Mouse (Mus musculus) retina, postnatal 1 day (tissue): ENCODE measurements around the gene Nfe2l3.
A peak's percentile ranks its signal among the peaks of the same experiment; 100 is the strongest.
"Not testable (repeated sequence)": the region's sequence is repeated elsewhere in the genome, so short reads cannot be mapped to it uniquely, and the experiment has no call there.

Experiments used
- DNase-seq: peaks from one replicate; pipeline ENCODE4 v3.0.0-alpha.2; 2012

Nfe2l3 gene

DNA sequence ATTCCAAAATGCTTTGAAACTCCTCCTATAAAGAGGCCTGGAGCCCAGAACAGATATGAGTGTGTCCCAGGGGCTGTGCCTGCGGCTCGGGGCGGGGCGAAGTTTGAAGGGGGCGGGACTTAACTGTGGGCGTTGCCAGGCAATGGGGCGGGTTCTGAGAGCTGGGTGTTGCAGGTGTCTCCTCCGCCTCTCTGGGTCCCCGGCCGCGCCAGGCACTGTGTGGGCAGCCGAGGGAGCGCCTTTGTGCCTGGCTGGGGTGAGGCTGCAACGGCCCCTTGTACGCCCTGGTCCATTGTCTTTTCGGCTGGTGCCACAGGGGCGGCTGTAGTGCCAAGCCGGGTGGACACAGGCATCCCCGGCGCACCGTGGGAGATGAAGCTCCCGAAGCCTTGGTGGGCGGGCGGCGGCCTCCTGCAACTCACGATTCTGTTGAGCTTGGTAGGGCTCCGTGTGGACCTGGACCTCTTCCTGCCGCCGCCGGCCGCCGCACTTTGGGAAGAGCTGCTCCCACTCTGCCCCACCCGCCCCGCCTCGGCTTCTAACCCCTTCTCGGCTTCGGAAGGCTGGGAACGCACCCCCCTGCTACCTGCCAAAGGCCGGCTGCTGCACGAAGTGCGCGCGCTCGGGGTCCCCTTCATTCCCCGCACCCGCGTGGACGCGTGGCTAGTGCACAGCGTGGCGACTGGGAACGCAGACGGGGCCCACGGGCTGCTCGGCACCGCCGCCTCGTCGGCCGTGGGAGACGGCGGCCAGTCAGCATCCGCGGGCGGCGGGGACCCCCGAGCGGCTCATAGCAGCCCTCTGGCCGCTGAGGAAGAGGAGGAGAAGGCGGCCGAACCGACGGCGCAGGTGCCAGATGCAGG lies at the start of gene Nfe2l3:
TSS of gene Nfe2l3 (plus strand) at position 136 of the 863 bp plus-strand sequence.
- DNase-seq: peak; percentile 80

DNA sequence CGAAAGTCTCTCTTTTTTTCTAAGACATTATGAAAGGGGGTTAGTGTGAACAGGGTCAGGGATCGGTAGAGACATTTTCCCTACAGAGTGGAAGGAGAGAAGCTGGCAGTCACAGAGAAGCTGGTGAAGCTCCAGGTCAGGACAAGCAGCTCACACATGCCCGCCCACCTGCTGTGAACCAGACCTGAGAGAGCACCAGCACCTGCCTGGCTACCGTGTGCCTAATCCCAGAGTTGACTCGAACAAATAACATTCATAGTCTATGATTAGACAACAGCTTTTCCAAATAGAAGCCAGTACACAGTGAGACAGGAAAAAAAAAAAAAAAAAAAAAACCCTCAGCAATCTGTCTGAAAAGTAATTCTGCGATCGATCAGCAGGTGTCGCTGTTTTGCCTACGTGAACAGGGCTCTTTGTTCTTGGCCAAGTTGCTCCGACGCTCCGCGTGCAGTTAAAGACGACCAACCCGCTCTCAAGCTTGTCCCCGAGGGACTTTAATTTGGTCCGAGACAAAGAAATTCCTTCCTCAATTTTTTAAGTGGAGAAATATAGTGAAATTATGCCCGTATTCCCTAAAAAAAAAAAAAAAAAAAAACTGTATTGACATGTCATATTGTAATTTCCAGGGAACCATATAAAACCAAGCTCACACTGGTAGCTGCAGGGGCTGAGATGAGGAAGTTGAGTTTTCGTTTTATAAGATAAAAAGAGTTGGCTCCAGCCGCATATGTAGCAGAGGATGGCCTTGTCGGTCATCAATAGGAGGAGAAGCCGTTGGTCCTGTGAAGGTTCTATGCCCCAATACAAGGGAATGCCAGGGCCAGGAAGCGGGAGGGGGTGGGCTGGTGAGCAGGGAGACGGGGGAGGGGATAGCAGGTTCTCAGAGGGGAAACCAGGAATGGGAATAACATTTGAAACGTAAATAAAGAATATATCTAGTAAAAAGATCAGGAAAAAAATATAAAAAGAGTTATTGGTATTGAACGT lies 48.4 kb upstream of the Nfe2l3 start:
- DNase-seq: peak; percentile 94

DNA sequence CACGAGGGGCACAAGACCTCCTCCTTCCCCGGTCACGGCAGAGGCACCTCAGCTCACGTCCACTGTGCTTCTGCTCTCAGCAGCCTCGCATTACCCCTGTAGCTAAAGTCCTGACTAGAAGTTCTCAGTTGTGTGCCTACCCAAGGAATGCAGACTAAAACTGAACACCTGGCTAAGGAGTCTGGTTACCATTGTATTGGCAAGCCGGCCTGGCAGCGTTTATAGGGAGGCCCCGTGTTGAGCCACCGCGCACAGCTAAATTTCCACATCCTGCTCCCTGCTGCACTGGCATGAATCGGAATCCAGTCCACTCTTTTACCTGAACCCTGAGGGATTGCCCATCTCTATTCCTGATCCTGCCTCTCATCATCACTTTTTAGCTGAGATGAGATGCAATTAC lies 42.0 kb upstream of the Nfe2l3 start:
- DNase-seq: no peak

DNA sequence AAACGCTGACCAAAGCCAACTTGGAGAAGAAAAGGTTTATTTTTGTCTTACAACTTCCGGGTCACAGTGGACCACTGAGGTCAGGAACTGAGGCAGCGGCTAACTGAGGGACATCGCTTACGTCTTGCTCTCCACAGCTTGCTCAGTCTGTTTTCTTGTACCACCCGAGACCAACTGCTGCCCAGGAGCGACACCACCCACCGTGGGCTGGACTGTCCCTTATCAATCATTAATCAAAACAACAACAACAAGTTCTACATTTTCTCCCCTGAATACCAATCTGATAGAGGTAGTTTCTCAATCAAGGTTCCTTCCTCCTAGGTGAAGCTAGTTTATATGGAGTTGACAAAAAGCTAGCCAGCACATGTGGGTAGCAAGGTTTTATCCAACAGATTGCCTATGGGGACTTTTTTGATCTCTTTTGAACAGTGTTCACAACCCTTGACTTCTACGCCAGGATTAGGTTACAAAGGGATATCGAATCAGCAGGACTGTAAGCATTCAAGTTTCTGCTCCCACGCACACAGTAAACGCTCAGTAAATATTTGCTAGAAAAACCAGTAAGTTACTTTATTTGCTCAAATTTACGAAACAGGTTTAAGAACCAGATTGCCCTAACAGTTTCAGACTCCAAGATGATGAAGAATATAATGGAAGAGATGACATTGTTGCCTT lies 40.5 kb upstream of the Nfe2l3 start:
- DNase-seq: no peak

DNA sequence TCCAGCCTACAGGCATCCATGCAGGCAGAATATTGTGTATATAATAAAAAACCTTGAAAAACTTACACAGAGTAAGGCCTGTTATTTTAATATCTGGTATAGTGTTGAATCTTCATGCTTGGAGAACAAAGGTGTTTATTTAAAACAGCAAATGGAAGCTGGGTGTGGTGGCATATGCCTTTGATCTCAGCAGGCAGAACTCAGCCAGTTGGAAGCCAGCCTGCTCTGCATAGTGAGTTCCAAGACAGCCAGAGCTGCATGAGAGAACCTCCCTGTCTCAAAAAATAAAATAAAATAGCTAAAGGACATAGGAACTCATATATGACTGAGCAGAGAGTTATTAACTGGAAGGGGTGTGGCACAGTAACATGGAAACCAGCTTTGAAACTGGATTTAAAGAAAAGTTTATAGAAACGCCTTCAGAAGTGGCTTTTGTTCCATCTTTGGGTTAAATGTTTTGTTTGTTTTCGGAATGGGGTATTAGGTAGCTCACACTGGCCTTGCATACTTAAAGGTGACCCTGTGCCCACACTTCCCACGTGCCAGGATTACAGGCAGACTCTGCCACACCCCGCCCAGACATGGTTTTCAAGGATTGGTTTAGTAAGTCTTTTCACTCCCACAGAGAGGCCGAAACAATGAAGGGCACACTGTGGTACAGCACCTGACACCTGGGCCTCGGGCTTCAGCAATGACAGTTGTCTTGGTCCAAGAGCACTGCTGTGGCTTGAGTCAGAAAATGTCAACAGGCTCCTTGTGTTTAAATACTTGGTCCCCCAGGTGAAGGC lies 38.9 kb upstream of the Nfe2l3 start:
- DNase-seq: no peak

DNA sequence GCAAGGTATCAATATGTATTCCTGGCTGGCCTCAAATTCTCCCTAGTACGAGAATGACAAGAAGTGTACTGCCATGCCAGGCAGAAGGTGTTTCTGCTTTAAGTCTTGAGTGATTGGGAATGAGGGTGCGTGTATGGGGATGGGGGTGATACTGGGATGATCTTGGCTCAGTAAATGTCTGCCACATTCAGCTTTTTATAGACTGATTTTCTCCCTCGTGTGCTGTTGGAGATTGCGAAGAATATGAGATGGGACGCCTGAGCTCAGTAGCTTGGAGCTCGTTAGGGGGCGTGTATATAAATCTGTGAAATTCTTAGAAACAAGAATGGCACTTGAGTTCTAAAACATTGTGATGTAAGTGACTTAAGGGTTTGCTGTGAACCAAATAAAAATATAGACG lies 38.1 kb upstream of the Nfe2l3 start:
- DNase-seq: not testable (repeated sequence)

DNA sequence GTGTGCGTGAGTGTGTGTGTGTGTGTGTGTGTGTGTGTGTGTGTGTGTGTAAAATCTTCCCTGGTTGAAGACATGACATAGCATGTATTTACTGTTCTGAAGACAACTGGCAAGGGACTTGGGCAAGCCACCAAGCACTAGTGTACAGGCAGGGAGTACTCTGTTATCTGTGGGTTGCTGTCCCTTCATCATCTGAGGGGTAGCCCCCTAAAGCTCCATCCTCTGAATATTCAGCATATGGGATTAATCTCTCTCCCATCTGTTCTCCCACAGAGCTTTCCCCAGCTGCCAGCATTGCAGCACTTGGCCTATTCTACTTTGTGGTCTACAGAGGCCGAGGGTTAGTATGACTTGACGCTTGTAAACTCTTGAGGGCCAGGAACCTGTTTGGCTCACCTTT lies 37.5 kb upstream of the Nfe2l3 start:
- DNase-seq: not testable (repeated sequence)

DNA sequence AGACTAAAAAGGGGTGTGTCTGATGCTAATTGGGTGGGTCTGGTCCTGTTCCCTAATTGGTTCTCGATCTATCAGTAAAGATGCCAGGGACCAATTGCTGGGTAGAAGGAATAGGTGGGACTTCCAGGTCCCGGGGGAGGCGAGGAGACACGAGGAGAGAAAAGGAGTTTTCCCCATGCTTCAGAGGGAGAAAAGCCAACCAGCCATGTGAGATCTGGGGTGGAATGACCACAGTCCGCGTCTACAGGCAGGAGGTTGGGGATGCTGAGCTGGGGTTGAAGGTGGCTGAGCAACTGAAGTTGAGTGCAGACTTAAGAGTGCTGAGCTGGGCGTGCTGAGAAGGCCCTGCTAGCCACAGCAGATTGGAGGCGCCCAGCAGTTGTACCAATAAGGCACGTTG lies 37.0 kb upstream of the Nfe2l3 start:
- no peak for DNase-seq

DNA sequence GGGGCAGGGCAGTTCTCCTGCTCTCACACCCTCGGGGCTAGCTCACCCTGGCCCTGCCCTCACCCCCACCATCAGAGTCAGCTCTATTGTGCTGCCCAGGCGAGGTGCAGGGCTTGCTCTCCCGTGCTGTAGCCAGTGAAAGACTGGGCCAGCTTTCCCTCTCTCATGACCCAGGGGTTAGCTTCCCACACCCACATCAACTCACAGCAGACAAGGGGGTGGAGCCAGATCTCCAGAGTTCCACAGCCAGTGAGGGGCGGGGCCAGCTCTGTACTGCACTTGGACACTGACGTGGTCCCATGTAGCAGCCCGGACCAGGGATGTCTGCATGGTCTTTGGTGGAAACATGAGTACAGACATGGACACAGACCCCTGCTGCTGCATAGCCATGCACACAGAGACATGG lies 33.4 kb upstream of the Nfe2l3 start:
- peak; percentile 83 for DNase-seq

DNA sequence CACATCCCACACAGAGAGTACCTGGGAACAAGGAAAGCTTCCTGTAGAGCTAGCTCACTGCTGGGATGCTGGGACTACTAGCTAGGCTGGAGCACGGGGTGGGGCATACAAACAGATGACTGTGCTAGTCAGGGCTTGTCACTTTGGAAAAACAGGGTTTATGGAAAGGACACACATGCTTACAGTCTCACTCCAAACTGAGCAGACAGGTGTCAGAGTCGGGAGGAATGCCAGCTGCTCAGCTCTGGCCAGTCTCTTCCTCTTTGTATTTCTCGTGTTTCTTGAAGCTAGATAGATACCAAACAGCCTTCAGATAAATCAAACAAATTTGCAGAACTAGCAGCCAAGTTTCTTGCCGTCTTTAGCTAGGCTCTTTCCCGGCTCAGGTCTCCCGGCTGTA lies 31.2 kb upstream of the Nfe2l3 start:
- no peak for DNase-seq

DNA sequence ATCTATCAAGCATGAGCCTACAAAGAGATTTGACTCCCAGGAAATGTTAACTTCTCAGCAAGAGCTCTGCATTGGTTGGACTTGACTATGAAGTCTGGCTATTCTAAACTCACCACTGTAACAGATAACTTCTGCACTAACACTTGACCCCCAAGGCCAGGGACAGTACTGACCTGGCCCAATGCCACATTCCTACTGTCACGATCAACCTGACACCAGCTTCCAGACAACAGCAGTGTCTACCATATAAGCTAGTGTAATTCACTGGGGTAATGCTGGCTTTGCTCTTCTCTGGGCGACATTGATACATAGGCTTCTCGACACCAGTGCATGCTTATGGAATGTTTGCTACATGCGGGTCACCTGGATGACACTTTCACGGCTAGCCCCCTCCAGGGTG lies 28.9 kb upstream of the Nfe2l3 start:
- no peak for DNase-seq

DNA sequence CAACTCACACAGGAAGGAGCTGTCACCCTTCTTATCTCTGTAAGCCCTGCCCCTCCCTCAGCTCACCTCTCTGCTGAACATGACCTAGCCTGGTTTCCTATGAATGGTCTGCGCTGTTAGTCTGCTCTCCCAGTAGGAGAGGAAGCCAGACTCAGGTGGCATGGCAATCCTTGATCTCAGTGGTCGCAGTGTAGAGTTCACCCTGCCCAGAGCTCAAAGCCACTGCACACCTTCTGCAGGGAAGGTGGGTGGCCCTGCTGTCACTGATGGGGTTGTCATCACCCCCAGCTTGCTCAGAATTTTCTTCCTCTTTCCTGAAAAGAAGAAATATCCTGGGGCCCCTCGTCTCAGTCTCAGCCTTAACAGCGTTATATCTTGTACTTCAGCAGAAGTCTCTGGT lies 28.0 kb upstream of the Nfe2l3 start:
- no peak for DNase-seq

DNA sequence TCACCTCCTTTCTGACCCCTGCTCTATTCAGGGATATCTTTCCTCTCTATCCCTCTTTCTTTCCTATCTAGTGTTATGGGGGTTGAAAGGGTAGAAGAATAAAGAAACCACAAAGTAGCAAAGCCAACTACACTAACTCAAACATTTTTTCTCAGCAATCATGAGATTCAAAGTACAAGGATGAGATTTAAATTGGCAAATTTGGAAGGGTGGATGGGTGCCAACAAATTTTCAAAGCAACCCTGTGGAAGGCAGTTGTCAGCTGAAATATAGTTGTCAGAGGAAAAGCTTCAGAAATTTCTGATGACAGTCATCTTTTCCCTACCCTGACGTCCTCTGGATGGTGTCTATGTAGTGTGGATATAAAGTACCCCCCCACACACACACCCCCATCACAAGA lies 16.0 kb upstream of the Nfe2l3 start:
- DNase-seq: no peak

DNA sequence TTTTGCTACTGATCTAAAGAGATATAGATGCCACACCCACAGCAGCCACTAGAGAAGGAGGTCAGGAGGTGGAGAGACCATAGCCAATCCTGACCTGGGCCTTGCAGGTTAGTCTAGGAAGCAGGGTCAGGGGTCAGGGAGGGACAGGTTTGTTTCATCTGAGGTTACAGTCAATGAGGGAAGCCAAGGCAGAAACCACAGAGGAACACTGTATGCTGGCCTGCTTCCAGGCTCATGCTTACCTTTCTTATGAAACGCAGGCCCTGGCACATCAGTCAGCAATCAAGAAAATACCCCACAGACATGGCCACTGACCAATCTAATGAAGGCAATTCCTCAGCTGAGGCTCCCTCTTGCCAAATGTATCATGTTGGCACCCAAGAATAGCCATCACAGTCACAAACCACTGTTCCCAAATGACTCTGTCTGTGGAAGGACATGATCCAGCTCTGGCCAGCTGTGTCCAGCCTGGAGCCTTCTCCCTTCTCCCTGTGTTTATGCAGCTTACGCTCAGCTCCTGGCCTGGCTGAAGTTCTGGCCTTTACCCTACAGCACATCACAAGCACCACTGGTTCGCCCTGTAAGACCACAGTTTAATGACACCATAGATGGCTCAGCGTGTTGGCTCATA lies 15.0 kb upstream of the Nfe2l3 start:
- no peak for DNase-seq

DNA sequence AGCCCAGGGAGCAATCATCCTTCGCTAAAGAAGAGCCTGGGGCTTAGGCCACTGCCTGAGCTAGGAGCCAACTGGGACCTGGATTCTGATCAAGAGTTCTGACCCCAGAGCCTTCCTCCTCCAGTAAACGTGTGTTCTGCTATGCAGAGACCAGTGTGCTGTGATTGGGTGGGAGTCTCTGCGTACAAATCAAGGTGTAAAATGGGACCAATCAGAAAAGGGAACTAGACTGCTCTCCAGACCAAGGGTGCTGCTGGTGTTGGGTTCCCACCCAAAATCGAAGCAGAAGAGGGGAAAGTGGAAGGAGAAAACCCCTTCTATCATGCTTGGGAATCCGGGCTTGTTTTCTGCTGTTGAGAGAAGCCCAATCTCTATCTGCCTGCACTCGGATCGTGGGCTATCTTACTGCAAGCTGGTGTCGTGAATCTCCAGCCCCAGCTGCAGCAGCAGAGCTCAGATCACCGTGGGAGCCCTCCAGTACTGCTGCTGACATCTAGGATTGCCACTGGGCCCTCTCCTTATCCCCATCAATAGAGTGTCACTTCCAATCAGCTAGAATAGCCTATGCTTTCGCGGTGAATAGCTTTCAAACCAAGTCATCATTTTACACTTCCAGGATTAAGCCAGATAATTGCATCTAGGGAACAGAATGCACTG lies 8.9 kb upstream of the Nfe2l3 start:
- peak; percentile 29 for DNase-seq

DNA sequence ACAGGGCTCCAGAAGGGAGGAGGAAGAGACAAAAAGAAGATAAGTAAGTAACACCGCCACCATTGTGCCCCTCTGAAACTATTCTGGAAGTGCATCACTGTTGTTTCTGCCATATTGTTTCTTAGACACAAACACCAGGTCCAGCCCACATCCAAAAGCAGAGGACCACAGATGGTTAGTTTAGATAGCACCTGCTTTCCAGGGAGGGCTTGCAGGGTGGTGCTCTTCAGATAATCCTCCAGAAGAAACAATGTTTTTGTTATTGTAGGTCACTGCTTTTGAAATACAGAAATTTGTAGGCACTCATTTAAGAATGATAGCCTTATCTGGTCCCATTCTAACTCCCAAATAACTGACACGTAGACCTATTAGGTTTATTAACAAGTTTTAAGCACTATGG lies 7.9 kb upstream of the Nfe2l3 start:
- no peak for DNase-seq

DNA sequence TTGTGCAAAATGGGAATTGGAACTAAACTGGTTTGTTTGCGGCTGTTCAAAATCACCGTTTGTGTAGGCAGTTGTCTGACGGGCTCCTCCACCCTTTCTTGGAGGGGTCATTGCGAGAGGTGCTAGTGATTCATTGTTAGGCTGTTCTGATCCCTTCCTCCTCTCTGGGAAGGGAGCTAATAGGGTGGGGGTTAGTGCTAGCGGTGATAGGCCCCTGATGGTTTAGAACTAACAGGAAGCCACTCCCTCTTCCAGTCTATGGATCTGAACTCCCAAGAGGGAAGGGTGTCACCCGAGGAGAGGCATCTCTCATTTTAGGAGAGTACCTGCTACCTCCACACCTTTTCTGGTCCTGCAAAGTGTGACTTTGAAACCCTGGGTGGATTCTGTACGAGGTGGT lies 1.8 kb downstream of the Nfe2l3 start:
- no peak for DNase-seq

DNA sequence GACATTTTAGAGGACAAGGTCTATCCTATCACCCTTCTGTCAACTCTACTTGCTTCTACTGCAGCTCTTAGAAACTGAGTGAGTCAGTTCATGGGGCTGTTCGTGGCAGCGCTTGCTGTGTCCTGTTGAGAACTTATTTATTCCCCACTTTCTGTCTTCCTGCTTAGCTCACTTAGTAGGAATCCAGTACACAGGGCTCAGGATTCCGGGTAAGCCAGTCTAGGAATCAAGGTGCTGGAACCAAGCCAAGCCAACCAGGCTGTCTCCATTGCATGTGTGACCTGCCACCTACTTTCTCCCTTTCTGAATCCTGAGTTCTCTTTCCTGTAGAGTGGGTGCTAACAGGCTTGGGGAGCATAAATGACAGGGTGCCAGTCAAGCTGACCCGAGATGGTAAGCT lies 5.2 kb downstream of the Nfe2l3 start:
- DNase-seq: no peak

DNA sequence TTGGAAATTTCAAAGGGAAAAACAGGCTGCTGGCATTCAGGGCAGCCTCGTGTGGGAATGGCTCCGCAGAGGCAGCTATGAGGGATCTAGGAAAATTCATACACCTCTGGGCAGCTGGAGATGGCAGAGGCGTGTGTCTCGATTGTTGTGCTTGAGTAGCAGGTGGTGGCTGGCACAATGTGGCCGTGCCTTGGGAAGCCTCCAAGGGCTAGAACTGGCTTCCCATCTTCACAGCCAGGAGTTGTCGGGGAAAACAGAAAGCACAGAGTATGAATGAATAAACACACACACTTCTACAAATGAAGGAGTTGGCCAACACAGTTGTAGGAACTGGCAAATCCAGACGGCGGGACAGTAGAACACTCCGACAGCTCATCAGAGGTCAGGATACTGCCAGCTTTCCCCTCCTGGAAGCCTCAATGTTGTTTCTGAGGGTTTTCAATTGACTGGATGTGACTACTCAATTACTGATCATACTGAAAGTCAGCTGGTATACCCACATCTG lies 6.4 kb downstream of the Nfe2l3 start:
- DNase-seq: no peak

DNA sequence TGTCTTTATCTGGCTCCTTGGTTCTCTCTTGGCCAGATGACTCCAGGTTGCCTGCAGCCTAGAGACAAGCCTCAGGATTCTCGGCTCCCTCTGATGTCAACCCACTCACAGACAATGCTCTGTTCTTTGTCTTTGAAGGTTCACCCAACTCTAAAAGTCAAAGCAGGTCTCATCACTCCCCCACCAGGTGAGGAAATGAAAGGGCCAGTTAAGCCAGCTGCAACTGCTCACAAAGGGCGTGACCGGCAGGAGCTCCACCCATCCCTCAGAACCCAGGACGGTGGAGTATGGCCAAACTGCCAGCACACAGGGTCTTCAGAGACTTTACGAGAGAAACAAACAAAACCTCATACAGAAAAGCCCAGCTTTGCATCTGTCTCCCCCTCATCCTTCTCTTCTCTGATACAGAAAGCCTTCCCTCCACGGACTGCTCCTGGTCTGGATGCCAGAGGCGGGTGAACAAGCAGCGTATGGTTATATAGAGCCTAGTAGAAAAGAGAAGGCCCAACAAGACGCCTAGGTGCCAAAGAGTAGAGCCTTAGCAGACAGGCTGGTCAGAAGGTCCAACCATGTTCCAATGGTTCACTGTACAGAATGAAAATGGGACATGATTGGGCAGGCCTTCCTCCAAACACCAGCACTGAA lies 9.8 kb downstream of the Nfe2l3 start:
- no peak for DNase-seq
